Mouse (Mus musculus) liver, adult (tissue): ENCODE data around the gene Zfp420.
A peak's percentile ranks its signal among the peaks of the same experiment; 100 is the strongest.

Source experiments
- GATA4 ChIP-seq: IDR thresholded peaks from 2 replicates; pipeline ENCODE4 v1.6.1; 2014; ENCODE audit warnings: mild to moderate bottlenecking, low read length; ENCODE audit not compliant: insufficient replicate concordance

The Zfp420 gene

GRCm38 (mm10) chr7:29859532-29860517, at the start of gene Zfp420:
Zfp420 (plus strand) TSS chr7:29859979.
- TF ChIP-seq GATA4: no peak

DNA sequence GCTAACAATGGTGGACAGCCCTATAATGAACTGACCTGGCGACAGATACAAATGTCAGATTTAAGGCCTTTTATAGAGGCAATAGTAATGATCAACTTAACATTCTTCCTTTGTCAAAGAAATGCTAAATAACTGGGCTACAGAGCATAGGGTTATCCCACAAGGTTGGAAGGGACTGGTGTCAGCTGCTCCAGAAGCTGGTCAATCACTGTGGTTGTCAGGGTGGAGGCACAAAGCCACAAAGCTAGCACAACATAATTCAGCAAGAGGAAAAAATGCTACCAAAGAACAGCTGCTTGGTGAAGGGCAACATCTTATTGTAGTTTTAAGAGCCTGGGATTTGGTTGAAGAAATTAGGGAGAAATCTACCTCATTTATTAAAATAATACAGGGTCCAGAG, 47.5 kb upstream of the Zfp420 start:
- TF ChIP-seq GATA4: no peak

DNA sequence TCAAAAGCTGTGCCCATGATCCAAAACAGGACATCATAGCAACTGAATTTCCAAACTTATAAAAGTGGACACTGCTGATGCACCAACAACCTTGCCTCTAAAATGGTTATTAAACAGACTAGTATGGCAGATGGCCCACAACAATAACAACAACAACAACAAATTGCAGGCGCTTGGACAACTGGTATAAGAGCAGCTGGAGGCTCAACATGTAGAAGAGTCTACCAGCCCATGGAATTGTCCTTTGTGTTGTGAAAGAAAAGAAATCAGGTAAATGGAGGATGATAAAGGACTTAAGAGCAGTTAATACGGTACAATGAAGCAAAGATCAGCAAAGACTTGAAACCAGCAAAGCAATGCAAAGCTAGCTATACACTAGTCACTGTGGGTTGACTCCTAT, 45.4 kb upstream of the Zfp420 start:
- TF ChIP-seq GATA4: no peak

GRCm38 (mm10) chr7:29815061-29815784, 44.6 kb upstream of the Zfp420 start:
- no peak for TF ChIP-seq GATA4

DNA sequence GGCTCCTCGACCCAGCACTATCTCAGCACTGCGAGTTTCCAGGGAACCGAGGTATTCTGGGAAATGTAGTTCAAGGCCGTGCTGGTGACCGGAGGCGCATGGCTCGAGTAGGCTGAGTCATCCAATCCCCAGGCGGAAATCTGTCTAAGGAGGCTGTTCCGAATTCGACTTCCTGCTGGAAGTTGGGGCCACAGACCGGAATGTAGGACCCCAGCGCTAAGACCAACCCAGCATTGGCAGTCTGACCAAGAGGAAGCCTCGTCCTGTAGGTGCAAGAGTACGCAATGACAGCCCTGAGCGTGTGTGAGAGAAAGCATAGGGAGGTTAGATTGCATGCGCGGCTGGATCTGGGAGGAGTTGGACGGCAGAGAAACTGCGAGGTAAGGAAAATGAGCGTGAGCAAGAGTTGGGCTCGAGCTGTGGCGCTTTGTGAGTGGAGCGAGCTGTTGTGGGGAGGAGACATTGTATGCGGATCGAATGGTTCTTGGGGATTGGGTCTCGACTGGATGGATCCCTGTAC, 43.8 kb upstream of the Zfp420 start, which contains the start of gene Zfp790:
TSS of gene Zfp790 (plus strand) at position 205 of the 520 bp plus-strand sequence.
- peak; percentile 50; the same call in 1 of the 2 replicates for TF ChIP-seq GATA4

DNA sequence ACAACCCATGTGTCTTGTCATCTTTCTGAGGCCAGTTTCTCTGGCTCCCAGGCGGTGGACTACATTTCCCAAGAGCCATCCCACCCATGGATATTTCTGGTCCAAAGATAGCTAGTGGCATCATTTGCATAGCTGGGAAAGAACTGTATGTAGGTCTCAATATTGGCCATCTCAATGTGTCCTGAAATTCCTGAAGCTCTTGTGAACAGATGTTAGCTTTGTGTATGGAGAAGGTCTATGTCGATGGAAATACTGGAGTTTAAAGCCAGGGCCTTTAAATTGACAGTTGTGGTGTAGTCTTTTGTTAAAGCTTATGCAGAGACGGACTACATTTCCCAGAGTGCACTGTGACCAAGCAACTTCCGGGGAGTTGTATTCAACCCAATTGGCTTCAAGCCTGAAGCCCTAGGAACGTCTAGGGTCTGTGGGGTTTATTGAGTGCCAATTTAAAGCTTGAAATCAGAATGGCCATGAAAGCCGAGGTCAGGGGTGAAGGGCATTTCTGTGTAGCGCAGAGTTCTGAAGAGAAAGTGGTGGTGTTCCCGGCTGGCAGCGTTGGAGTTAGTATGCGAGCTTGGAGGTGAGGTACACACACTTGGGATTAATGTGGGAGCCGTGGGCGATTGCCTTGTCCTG, 41.0 kb upstream of the Zfp420 start:
- no peak; the same call in 1 of the 2 replicates for TF ChIP-seq GATA4

- TF ChIP-seq GATA4: no peak
These were observed 31.8 kb upstream of the Zfp420 start for GRCm38 (mm10) chr7:29828001-29828400.

DNA sequence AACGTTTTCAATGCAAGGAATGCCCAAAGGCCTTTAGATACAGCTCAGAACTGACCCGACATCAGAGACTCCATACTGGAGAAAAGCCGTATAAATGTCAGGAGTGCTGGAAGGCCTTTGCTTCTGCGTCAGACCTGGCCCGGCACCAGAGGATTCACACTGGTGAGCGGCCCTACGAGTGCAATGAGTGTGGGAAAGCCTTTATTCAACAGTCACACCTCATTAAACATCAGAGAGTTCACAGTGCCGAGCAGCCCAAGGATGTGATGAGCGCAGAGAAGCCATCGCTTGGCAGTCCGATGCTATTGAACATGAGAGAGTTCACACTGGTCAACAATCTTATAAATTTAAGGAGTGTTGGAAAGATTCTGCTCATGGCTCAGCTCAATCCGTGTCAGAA, 30.0 kb upstream of the Zfp420 start:
- TF ChIP-seq GATA4: no peak

GRCm38 (mm10) chr7:29836816-29837215, 23.0 kb upstream of the Zfp420 start:
- no peak for TF ChIP-seq GATA4

DNA sequence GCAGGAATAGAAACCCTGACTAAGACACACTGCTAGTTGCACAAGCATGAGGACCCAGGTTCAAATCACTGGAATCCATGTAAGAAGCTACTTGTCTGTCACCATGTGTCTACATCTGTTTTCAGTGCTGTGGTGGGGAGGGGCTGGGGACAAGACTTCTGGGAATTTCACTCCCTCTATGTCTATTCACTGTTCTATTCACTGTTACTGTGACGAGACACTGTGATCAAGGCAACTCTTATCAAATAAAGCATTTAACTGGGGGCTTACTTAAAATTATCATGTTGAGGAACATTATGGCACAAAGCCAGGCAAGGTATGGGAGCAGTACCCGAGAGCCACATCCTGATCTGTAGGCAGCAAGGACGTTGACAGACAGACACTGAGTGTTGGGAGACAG, 20.5 kb upstream of the Zfp420 start:
- TF ChIP-seq GATA4: no peak

DNA sequence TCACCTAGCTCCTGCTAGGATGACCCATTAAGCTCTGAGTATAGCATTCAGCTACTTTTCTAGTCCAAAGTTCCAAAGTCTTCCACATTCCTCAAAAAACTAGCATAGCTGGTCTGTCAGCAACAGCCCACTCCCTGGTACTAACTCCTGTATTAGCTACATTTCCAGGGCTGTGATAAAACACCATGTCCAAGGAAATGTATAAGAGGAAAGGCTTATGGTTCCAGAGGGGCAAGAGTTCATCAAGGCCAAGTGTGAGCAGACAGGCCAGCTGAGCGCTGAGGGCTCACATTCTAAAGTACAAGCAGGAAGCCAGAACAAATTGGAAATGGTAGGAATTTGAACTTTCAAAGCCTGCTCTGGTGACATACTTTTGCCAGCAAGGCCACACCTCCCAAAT, 17.7 kb upstream of the Zfp420 start:
- TF ChIP-seq GATA4: no peak

GRCm38 (mm10) chr7:29844616-29845015, 15.2 kb upstream of the Zfp420 start:
- TF ChIP-seq GATA4: no peak

- no peak for TF ChIP-seq GATA4
These were observed 7.0 kb upstream of the Zfp420 start for GRCm38 (mm10) chr7:29852831-29853218.

- TF ChIP-seq GATA4: no peak
These were observed 6.4 kb upstream of the Zfp420 start, which contains the start of gene Zfp940 for GRCm38 (mm10) chr7:29853219-29853842. Zfp940 (minus strand) TSS chr7:29853669.

- no peak for TF ChIP-seq GATA4
These were observed 1.9 kb downstream of the Zfp420 start for GRCm38 (mm10) chr7:29861660-29862059.
